Comparison of ENCODE assay signal across 9 mouse cellular contexts in genomic region chr10:28164250-28164649, GRCm38 (mm10).
DNase-seq lines count a peak whose midpoint lies in the region; ATAC-seq lines count a peak whose summit lies in the region.
"Had no signal": no experiment of that assay in that cellular context is flagged by ENCODE, and none has a peak within 500 bp of the region (broad histone marks: within the 10 kb centered on the region; RNA-seq: fewer than 3 reads in every experiment).

No protein-coding gene starts in this region.

- peaks cover 10% of the 10 kb centered on the region for H3K4me1 ChIP-seq in hindbrain, embryonic 16.5 days (ENCODE audit: control insufficient read depth, insufficient read depth, low read depth, low read length)
- H3K4me1 ChIP-seq in hindbrain, embryonic 10.5 days (replicated peaks): 0 out of 2 replicates have a peak, but pooled peaks cover 4% of the 10 kb centered on the region
- H3K4me1 ChIP-seq: liver, embryonic 15.5 days had no signal

- no peak overlapping the region for H3K27ac ChIP-seq in hindbrain, embryonic 16.5 days (ENCODE audit: low read depth, low read length)
- no peak overlapping the region for H3K27ac ChIP-seq in hindbrain, embryonic 10.5 days
- H3K27ac ChIP-seq: liver, embryonic 15.5 days had no signal

- H3K36me3 ChIP-seq in hindbrain, embryonic 16.5 days (ENCODE audit: control insufficient read depth, insufficient read depth, low read length): no peaks in the 10 kb centered on the region
- H3K36me3 ChIP-seq in hindbrain, embryonic 10.5 days: no peaks in the 10 kb centered on the region
- H3K36me3 ChIP-seq: liver, embryonic 15.5 days had no signal

- H3K4me2 ChIP-seq in hindbrain, embryonic 16.5 days (ENCODE audit: low read length): no peak overlapping the region
- H3K4me2 ChIP-seq: liver, embryonic 15.5 days had no signal

- no peak overlapping the region for H3K4me3 ChIP-seq in hindbrain, embryonic 16.5 days (ENCODE audit: low read length)
- no peak overlapping the region for H3K4me3 ChIP-seq in hindbrain, embryonic 10.5 days
- H3K4me3 ChIP-seq: liver, embryonic 15.5 days had no signal

- no peaks in the 10 kb centered on the region for H3K9me3 ChIP-seq in hindbrain, embryonic 16.5 days (ENCODE audit: control insufficient read depth, low read length)
- no peaks in the 10 kb centered on the region for H3K9me3 ChIP-seq in hindbrain, embryonic 10.5 days
- H3K9me3 ChIP-seq: liver, embryonic 15.5 days had no signal

- H3K27me3 ChIP-seq in hindbrain, embryonic 16.5 days (replicated peaks; ENCODE audit: control insufficient read depth, insufficient read depth, low read length): no peaks in the 10 kb centered on the region
- H3K27me3 ChIP-seq in hindbrain, embryonic 10.5 days (ENCODE audit: insufficient read depth, poor library complexity, severe bottlenecking): no peaks in the 10 kb centered on the region
- H3K27me3 ChIP-seq: liver, embryonic 15.5 days had no signal

- no peak overlapping the region for H3K9ac ChIP-seq in hindbrain, embryonic 16.5 days (ENCODE audit: low read depth, low read length)
- H3K9ac ChIP-seq: liver, embryonic 15.5 days had no signal

- DNase-seq in hindbrain, embryonic 10.5 days (ENCODE audit: low spot score): no peak
- peak; percentile 51 for DNase-seq in testis, postnatal 10 days (ENCODE audit: low spot score)
- DNase-seq in testis, postnatal 14 days (ENCODE audit: low spot score): no peak
- DNase-seq in kidney, postnatal 14 days: peak; percentile 56
- no peak for DNase-seq in spleen, postnatal 4 days (ENCODE audit: low spot score in 2 of 2)
- no peak for DNase-seq in urinary bladder, adult 2 months (ENCODE audit: low spot score)
- DNase-seq: gastrocnemius, postnatal 36 days had no signal

- peak; percentile 29; the same call in 1 of the 2 replicates for ATAC-seq in hindbrain, embryonic 16.5 days

Comparison
In these comparisons a context has a peak if more than half of its experiments do, and no peak if none do; other contexts are left out.
1. DNase-seq: peak in testis, postnatal 10 days (single experiment) and kidney, postnatal 14 days (single experiment); none in hindbrain, embryonic 10.5 days (single experiment), testis, postnatal 14 days (single experiment), spleen, postnatal 4 days (0 of 2) and urinary bladder, adult 2 months (single experiment).